Mouse (Mus musculus) liver, adult 2 months (tissue): Measurements from ENCODE around the gene Fat4. TPM values are rescaled to one million over a fixed set of nuclear protein-coding genes. Genes with fewer than 3 reads are reported as not detected.
A peak's percentile ranks its signal among the peaks of the same experiment; 100 is the strongest.

Experiments
- DNase-seq: peaks from one replicate; pipeline ENCODE4 v3.0.0-alpha.2; 2011; ENCODE audit warnings: low read depth, low spot score; ENCODE audit errors: extremely low read depth
- H3K27ac ChIP-seq: fragments of 200-500 bp; replicated peaks from 2 replicates; pipeline ENCODE4 v1.5.1; 2012; ENCODE audit warnings: low read depth, mild to moderate bottlenecking, control low read depth, inconsistent platforms, low read length; ENCODE audit not compliant: insufficient read depth
- H3K27me3 ChIP-seq: fragments of 200-500 bp; 2 replicates; pipeline ENCODE4 v1.6.1; 2012; ENCODE audit warnings: mild to moderate bottlenecking, moderate library complexity, low read length, inconsistent platforms; ENCODE audit not compliant: control insufficient read depth, insufficient read depth
- H3K36me3 ChIP-seq: fragments of 200-500 bp; 2 replicates; pipeline ENCODE4 v1.6.1; 2012; ENCODE audit warnings: low read length, inconsistent platforms; ENCODE audit not compliant: control insufficient read depth, insufficient read depth
- H3K4me1 ChIP-seq: fragments of 200-500 bp; 2 replicates; pipeline ENCODE4 v1.6.1; 2011; ENCODE audit warnings: low read length; ENCODE audit not compliant: control insufficient read depth, insufficient read depth
- H3K4me3 ChIP-seq: fragments of 200-500 bp; 2 replicates; pipeline ENCODE4 v1.5.1; 2011; ENCODE audit warnings: low read depth, mild to moderate bottlenecking, control low read depth, low read length, moderate library complexity; ENCODE audit not compliant: insufficient read depth
- H3K79me2 ChIP-seq: fragments of 200-500 bp; 2 replicates; pipeline ENCODE4 v1.6.1; 2012; ENCODE audit warnings: inconsistent platforms, mild to moderate bottlenecking, low read length, moderate library complexity; ENCODE audit not compliant: control insufficient read depth, insufficient read depth
- H3K9ac ChIP-seq: fragments of 200-500 bp; 2 replicates; pipeline ENCODE4 v1.6.1; 2012; ENCODE audit warnings: low read depth, mild to moderate bottlenecking, control low read depth, inconsistent platforms, low read length
- CTCF ChIP-seq: fragments of 200-500 bp; IDR thresholded peaks from 2 replicates; pipeline ENCODE4 v1.5.1; 2011; ENCODE audit warnings: low read depth, low read length, control low read depth
- POLR2A ChIP-seq: fragments of 200-500 bp; IDR thresholded peaks from 2 replicates; pipeline ENCODE4 v1.6.1; 2011; ENCODE audit warnings: low read length, control low read depth; ENCODE audit not compliant: insufficient read depth; ENCODE audit errors: extremely low read depth
- WGBS: fragments of 180-500 bp; shearing (Covaris S2); methylation state at CpG from one replicate; pipeline ENCODE4 v1.1.7; 2018; 5-methylcytosine and 5-hydroxymethylcytosine counted together
- polyA plus RNA-seq: library from polyadenylated mRNA; depleted of rRNA; stranded (reverse); fragments of >200 nt; gene quantifications from 2 replicates; pipeline ENCODE4 v1.2.3, GENCODE M21; 2012
- total RNA-seq: library from RNA; depleted of rRNA; stranded (reverse); fragments of >200 nt; gene quantifications from 2 replicates; pipeline ENCODE4 v1.2.3, GENCODE M21; 2014

Fat4 gene
- total and polyA plus RNA-seq, 2 experiments: 0.27 to 1.8 TPM

DNA sequence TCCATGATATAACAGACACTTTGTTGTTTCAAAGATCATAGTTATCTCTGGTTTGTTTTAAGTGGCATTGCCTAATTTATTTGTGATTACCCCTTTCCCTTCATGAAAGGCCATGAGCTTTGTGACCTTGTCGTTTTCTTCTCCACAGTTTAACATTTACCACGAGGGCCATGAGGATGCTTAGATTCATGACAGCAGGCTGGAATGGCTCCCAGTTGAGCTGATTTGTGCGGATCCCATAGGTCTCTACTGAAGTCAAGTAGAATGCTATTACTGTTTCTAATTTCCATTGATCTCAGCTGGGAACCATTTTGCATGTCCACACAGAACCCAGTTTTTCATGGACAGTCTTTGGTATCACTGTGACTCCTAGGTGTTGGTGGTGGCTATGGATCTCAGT lies 67.5 kb downstream of the Fat4 start:
- 35% methylated on average over 3 of the region's 3 CpGs for WGBS
- DNase-seq: no peak
- H3K79me2 ChIP-seq: no peaks in the 10 kb centered on the region

DNA sequence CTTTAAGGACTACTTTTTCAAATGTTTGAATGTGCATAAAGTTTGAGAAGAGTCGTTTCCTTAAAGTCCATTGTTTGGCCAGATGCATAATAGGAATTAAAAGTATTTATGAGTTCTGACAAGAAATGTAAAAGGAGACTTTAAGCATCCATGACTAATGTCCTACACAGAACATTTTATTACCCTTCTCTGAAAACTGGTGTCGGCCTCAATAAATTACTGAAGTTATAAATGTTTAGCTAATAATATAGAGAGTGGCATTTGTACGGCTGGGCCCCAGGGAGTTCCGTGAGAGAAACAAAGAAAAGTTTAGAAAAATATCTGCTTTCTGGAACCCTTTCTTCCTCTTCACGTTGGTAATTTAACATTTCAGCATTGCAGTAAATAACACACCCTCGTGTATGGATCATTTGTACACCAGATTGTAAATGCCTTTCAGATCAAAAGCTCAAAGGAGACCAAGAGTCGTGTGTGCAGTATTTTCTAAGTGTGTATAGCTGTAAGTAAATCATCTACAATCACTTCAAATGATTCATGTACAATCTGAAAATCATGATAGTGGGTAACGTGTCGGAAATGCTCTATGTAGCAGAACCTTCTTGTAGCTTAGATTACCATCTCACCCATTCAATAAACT lies 69.4 kb downstream of the Fat4 start:
- no peaks in the 10 kb centered on the region for H3K27me3 ChIP-seq
- TF ChIP-seq CTCF: no peak
- TF ChIP-seq POLR2A: no peak
- no peak overlapping the region for H3K9ac ChIP-seq
- no peaks in the 10 kb centered on the region for H3K36me3 ChIP-seq
- no peaks in the 10 kb centered on the region for H3K4me1 ChIP-seq
- no peak overlapping the region for H3K4me3 ChIP-seq
- no peak overlapping the region for H3K27ac ChIP-seq
- WGBS: 86% methylated on average over 9 of the region's 9 CpGs
- H3K79me2 ChIP-seq: no peaks in the 10 kb centered on the region
- DNase-seq: no peak

More for the DNA sequence above, 67.5 kb downstream of the Fat4 start:
- Histone ChIP-seq H3K9ac (no peak overlapping the region), H3K4me3 (no peak overlapping the region), H3K27ac (no peak overlapping the region), H3K36me3 (no peaks in the 10 kb centered on the region), H3K4me1 (no peaks in the 10 kb centered on the region), H3K27me3 (no peaks in the 10 kb centered on the region)
- no peak for TF ChIP-seq CTCF

DNA sequence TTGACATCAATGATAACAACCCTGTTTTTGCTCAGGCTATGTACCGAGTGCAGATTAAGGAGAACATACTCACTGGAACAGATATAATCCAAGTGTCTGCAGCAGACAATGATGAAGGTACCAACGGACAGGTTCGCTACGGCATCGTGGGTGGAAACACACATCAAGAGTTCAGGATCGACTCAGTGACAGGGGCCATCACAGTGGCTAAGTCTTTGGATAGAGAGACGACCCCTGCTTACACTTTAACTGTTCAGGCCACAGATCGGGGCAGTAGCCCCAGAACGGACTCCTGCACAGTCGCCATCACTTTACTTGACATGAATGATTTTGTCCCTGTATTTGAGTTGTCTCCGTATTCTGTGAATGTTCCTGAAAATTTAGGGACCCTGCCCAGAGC lies 70.4 kb downstream of the Fat4 start:
- 93% methylated on average over 11 of the region's 11 CpGs for WGBS
- H3K79me2 ChIP-seq: no peaks in the 10 kb centered on the region
- DNase-seq: no peak
- no peak overlapping the region for H3K27ac ChIP-seq
- TF ChIP-seq CTCF (no peak), POLR2A (no peak)
- H3K36me3 ChIP-seq: no peaks in the 10 kb centered on the region
- H3K4me1 ChIP-seq: no peaks in the 10 kb centered on the region
- no peaks in the 10 kb centered on the region for H3K27me3 ChIP-seq
- no peak overlapping the region for H3K9ac ChIP-seq
- no peak overlapping the region for H3K4me3 ChIP-seq

DNA sequence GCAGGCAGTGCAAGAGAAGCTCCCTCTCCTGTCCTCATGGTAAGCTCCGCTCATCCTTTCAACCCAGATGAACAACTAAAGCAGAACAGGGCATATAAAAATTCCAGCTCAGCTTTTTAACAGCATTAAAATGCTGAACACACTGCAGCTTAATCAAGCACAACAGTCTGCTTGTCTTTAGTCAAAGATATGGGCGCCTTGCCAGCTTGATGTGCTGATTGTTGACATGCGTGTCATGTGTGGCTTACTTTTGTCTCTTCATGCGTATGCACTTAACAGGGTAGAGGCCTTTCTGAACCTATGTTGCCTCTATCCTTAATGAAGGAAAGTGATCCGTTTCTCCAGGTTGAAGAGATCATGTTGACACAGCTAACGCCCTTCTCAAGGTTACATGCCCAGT lies 75.6 kb downstream of the Fat4 start:
- Histone ChIP-seq H3K4me3 (no peak overlapping the region), H3K4me1 (no peaks in the 10 kb centered on the region), H3K36me3 (no peaks in the 10 kb centered on the region), H3K27ac (no peak overlapping the region), H3K9ac (no peak overlapping the region), H3K27me3 (no peaks in the 10 kb centered on the region), H3K79me2 (no peaks in the 10 kb centered on the region)
- TF ChIP-seq POLR2A (no peak), CTCF (no peak)
- no peak for DNase-seq
- 83% methylated on average over 6 of the region's 6 CpGs for WGBS

DNA sequence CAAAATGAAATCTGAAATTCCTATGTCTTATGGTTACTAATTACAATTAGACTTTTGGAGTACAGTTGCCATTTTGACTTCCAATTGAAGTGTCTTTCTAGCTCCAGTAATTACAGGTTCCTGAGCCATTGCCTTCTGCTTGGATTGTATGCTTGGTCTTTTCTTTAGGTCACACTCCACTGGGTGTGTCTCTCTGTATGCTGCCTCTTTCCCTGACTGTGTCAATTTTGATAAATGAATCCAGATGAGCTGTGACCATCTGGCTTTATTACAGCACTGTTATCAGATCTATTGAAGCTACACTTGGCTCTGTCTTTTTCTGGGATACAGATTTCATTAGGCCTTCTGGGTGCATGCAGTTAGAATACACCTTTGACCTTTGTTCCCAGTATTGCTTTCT lies 80.7 kb downstream of the Fat4 start:
- Histone ChIP-seq H3K27me3 (no peaks in the 10 kb centered on the region), H3K4me1 (no peaks in the 10 kb centered on the region), H3K36me3 (no peaks in the 10 kb centered on the region), H3K79me2 (no peaks in the 10 kb centered on the region), H3K9ac (no peak overlapping the region), H3K27ac (no peak overlapping the region), H3K4me3 (no peak overlapping the region)
- TF ChIP-seq POLR2A (no peak), CTCF (no peak)
- DNase-seq: peak; percentile 66

DNA sequence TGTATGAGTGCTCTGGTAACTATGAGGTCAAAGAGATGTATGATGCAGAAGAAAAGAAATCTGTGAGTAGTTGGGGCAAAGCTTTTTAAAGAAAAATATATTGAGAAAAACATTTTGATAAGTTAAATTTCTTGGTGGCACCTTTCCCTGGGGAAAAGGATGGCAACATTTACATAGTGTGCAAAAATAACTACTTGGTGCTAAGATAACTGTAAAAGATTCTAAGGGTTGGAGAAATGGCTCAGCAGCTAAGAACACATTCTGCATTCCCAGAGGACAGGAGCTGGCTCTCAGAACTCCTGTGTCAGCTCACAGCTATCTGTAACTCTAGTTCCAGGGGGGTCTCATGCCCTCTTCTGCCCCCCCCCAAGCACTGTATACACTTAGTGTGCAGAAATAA lies 99.6 kb downstream of the Fat4 start:
- H3K4me1 ChIP-seq: no peaks in the 10 kb centered on the region
- no peak overlapping the region for H3K4me3 ChIP-seq
- no peaks in the 10 kb centered on the region for H3K79me2 ChIP-seq
- DNase-seq: no peak
- H3K36me3 ChIP-seq: no peaks in the 10 kb centered on the region
- no peak for TF ChIP-seq POLR2A
- no peak for TF ChIP-seq CTCF
- no peaks in the 10 kb centered on the region for H3K27me3 ChIP-seq
- H3K9ac ChIP-seq: no peak overlapping the region
- H3K27ac ChIP-seq: no peak overlapping the region
